Mouse (Mus musculus) intestine, embryonic 16.5 days (tissue): ENCODE data around the gene 1700001O22Rik. TPM values are rescaled to one million over a fixed set of nuclear protein-coding genes. Genes with fewer than 3 reads are reported as not detected.

Experiments used
- ATAC-seq: fragments of 200-750 bp; cut with Nextera tagmentation; 2 replicates; pipeline ENCODE4 v1.8.0; 2017; ENCODE audit warnings: moderate TSS enrichment, moderate library complexity
- H3K27ac ChIP-seq: fragments of 300-500 bp; sonication (generic); 2 replicates; pipeline ENCODE4 v1.5.1; 2014; ENCODE audit warnings: mild to moderate bottlenecking, low read length
- H3K27me3 ChIP-seq: fragments of 300-500 bp; sonication (generic); replicated peaks from 2 replicates; pipeline ENCODE4 v1.6.1; 2014; ENCODE audit warnings: low read length, control low read depth, mixed read lengths; ENCODE audit not compliant: control insufficient read depth, insufficient read depth
- H3K36me3 ChIP-seq: fragments of 300-500 bp; sonication (generic); 2 replicates; pipeline ENCODE4 v1.6.1; 2014; ENCODE audit warnings: low read length, control low read depth; ENCODE audit not compliant: control insufficient read depth, insufficient read depth
- H3K4me1 ChIP-seq: fragments of 300-500 bp; sonication (generic); 2 replicates; pipeline ENCODE4 v1.6.1; 2014; ENCODE audit warnings: low read length, control low read depth, mixed read lengths; ENCODE audit not compliant: control insufficient read depth, insufficient read depth
- H3K4me2 ChIP-seq: fragments of 300-500 bp; sonication (generic); 2 replicates; pipeline ENCODE4 v1.6.1; 2014; ENCODE audit warnings: low read depth, low read length, control low read depth
- H3K4me3 ChIP-seq: fragments of 300-500 bp; sonication (generic); 2 replicates; pipeline ENCODE4 v1.5.1; 2014; ENCODE audit warnings: mild to moderate bottlenecking, low read length
- H3K9ac ChIP-seq: fragments of 300-500 bp; sonication (generic); 2 replicates; pipeline ENCODE4 v1.6.1; 2014; ENCODE audit warnings: low read depth, low read length
- H3K9me3 ChIP-seq: fragments of 300-500 bp; sonication (generic); 2 replicates; pipeline ENCODE4 v1.6.1; 2016; ENCODE audit warnings: low read length, control low read depth; ENCODE audit not compliant: control insufficient read depth
- WGBS: fragments of 180-500 bp; shearing (Covaris S2); extraction: QIAGEN DNeasy Blood & Tissue Kit; methylation state at CpG from one replicate; pipeline ENCODE4 v1.1.7; 2014; 5-methylcytosine and 5-hydroxymethylcytosine counted together
- polyA plus RNA-seq: library from polyadenylated mRNA; unstranded; fragments of >200 nt; fragmentation: Nextera tagmentation; extraction: Ambion mirVana; gene quantifications from 2 replicates; pipeline ENCODE4 v1.2.1, GENCODE M21; 2015

Gene 1700001O22Rik
- polyA plus RNA-seq, 1 experiment from 2014 or later: 1.2 TPM

DNA sequence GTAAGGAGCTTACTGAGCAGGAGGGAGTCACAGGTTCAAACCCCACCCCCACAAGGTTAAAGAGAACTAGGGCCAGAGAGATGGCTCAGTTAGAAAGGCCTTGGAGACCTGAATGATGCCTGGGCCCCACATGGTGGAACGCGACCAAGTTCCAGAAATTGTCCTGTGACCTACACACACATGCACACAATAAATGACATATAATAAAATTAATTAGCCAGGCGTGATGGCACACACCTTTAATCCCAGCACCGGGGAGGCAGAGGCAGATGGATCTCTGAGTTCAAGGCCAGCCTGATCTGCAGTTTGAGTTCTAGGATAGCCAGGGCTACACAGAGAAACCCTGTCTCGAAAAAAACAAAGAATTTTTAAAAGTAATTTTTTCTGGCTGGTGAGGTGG, 51.0 kb downstream of the 1700001O22Rik start:
- Histone ChIP-seq H3K27ac (no peak overlapping the region), H3K9me3 (no peaks in the 10 kb centered on the region; the same call in 1 of the 2 replicates), H3K4me2 (no peak overlapping the region), H3K9ac (no peak overlapping the region), H3K4me1 (peaks cover 6% of the 10 kb centered on the region), H3K36me3 (no peaks in the 10 kb centered on the region), H3K27me3 (no peaks in the 10 kb centered on the region), H3K4me3 (no peak overlapping the region)
- no peak for ATAC-seq
- WGBS: 96% methylated on average over 5 of the region's 5 CpGs

DNA sequence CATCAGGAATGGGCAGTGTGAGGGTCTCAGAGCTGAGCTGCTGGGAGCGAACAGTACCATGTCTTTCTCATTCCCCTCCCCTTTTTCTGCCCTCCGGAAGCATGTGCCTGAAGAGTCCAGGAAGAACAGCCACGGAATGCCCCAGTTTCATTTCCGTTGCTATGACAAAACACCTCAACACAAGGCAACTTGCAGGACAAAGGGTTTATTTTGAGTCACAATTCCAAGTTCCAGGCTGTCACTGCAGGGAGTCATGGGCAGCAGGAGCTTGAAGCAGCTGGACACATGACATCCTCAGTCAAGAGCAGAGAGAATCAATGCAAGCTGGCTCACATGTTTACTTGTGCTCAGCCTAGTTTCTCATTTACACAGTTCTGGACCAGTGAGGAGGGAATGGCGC, 53.4 kb downstream of the 1700001O22Rik start:
- WGBS: 67% methylated on average over 5 of the region's 5 CpGs
- Histone ChIP-seq H3K27me3 (no peaks in the 10 kb centered on the region), H3K9me3 (no peaks in the 10 kb centered on the region), H3K9ac (no peak overlapping the region), H3K27ac (0 out of 2 replicates have a peak overlapping the region, but pooled peaks have one; percentile 15), H3K4me3 (no peak overlapping the region), H3K4me1 (peaks cover 6% of the 10 kb centered on the region), H3K4me2 (no peak overlapping the region), H3K36me3 (no peaks in the 10 kb centered on the region)
- ATAC-seq: no peak

DNA sequence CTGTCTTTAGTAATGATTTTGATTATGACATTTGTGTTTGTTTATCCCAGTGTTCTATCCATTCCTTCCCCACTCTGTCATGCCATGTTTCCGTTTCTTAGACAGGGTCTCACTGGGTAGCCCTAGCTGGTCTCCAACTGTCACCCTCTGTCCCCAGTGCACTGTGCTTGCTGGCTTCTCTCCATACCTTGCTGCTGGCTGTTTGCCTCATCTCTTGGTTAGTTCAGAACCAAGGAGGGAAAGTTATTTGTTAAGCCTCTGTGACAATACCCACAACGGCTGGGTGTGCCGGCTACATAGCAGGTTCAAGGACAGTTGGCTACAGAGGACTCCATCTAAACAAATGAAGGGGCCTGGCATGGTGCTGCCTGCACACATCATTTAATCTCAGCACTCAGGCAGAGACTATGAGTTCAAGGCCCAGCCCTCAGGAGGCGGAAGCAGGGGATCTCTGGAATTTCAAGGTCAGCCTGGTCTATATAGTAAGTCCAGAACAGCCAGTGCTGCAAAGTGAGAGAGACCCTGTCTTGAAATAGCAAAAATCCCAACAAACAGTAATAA, 55.8 kb downstream of the 1700001O22Rik start:
- H3K27ac ChIP-seq: no peak overlapping the region
- WGBS: 66% methylated on average over 4 of the region's 4 CpGs
- no peaks in the 10 kb centered on the region for H3K9me3 ChIP-seq
- no peak overlapping the region for H3K4me2 ChIP-seq
- no peak for ATAC-seq
- no peak overlapping the region for H3K4me3 ChIP-seq
- H3K27me3 ChIP-seq: no peaks in the 10 kb centered on the region
- H3K9ac ChIP-seq: no peak overlapping the region
- peaks cover 11% of the 10 kb centered on the region for H3K4me1 ChIP-seq
- H3K36me3 ChIP-seq: no peaks in the 10 kb centered on the region

Other genes starting within 250 kb of the 1700001O22Rik start
- 0.58 and 0.99 TPM in 2 replicates for gene Cstad, start 208.6 kb downstream of the 1700001O22Rik start, polyA plus RNA-seq
- gene Ntmt1, start 4.2 kb upstream of the 1700001O22Rik start, polyA plus RNA-seq: 76.3 and 87.4 TPM in 2 replicates
- gene Asb6, start 26.7 kb upstream of the 1700001O22Rik start, polyA plus RNA-seq: 24.0 and 24.5 TPM in 2 replicates
- gene Prrx2, start 31.3 kb upstream of the 1700001O22Rik start, polyA plus RNA-seq: 1.6 and 1.9 TPM in 2 replicates
- gene Ptges, start 126.2 kb upstream of the 1700001O22Rik start, polyA plus RNA-seq: 3.9 and 4.0 TPM in 2 replicates
- 20.9 and 21.7 TPM in 2 replicates for gene Tor1b, start 149.3 kb upstream of the 1700001O22Rik start, polyA plus RNA-seq
- gene Tor1a, start 164.3 kb upstream of the 1700001O22Rik start, polyA plus RNA-seq: 85.1 and 87.2 TPM in 2 replicates
- 48.5 and 50.5 TPM in 2 replicates for gene BC005624, start 178.5 kb upstream of the 1700001O22Rik start, polyA plus RNA-seq
- 13.7 and 14.5 TPM in 2 replicates for gene Usp20, start 178.6 kb upstream of the 1700001O22Rik start, polyA plus RNA-seq